Mouse (Mus musculus): ENCODE data around the gene Cilp2. TPM values are rescaled to one million over a fixed set of nuclear protein-coding genes. Genes with fewer than 3 reads are reported as not detected.

Cilp2 gene
- polyA plus RNA-seq (2015; fragmentation: Nextera tagmentation; extraction: Ambion mirVana), result 0.29 and 0.47 TPM in 2 replicates

- WGBS, result 2% methylated on average over 59 of the region's 60 CpGs
- H3K27ac ChIP-seq (ENCODE audit: low read length), result no peak within 1 kb of the TSS
- H3K4me2 ChIP-seq (ENCODE audit: low read depth, low read length), result peak within 1 kb of the TSS; percentile 61
- H3K9ac ChIP-seq (ENCODE audit: low read length), result peak within 1 kb of the TSS; percentile 46
- no peak for ATAC-seq (replicated peaks; ENCODE audit: extremely low read depth, insufficient read depth, low FRiP score)
- H3K27me3 ChIP-seq (ENCODE audit: control insufficient read depth, insufficient read depth, low read length), result peaks cover 80% of the 10 kb centered on the region
- H3K4me3 ChIP-seq (ENCODE audit: low read length), result peak within 1 kb of the TSS; percentile 47
- no peaks in the 10 kb centered on the region for H3K36me3 ChIP-seq (ENCODE audit: control insufficient read depth, insufficient read depth)
- peaks cover 25% of the 10 kb centered on the region for H3K4me1 ChIP-seq (ENCODE audit: control insufficient read depth, insufficient read depth, low read length)
- H3K9me3 ChIP-seq (replicated peaks; ENCODE audit: control insufficient read depth, low read length), result no peaks in the 10 kb centered on the region
Measured at GRCm38 (mm10) chr8:69887289-69888243, at the start of gene Cilp2. Gene Cilp2 (minus strand): TSS chr8:69887687.

DNA sequence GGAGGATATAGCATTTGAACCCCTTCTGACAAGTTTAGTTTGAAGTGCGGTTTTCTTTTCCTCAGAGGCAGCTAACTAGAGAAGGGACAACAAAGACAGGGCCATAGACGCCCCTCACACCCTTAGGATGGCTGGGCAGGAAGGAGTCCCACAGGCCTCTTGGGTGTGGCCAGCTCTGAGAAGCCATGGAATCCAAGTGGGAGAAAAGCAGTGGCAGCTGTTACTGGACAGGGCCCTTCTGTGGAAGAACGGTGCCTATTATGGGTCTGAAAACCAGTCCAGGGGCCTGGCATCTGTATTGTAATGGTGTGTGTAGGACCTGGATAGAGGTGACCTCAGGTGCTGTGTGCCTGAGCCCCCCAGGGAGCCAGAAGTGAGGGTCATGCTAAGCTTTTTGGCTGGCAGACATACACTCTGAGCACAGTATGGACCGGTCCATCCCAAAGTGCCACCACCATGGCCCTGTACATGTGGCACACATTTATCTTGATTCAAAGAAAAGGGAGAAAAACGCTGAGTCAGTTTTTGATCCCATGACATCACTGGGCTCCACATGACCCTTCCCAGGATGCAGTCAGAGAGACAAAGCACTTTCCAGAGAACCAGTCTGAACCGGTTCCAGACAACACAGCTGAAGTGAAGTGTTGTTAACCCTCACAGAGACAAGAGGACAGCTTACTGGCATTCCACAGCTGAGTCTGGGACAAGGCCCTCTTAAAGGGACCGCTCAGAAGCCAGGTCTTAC is 48.7 kb upstream of the Cilp2 start:
- H3K4me3 ChIP-seq (ENCODE audit: low read length), result no peak overlapping the region
- WGBS, result 37% methylated on average over 7 of the region's 7 CpGs
- peak; percentile 89 for ATAC-seq (replicated peaks; ENCODE audit: extremely low read depth, insufficient read depth, low FRiP score)
- peaks cover 52% of the 10 kb centered on the region for H3K4me1 ChIP-seq (ENCODE audit: control insufficient read depth, insufficient read depth, low read length)
- no peaks in the 10 kb centered on the region for H3K27me3 ChIP-seq (ENCODE audit: control insufficient read depth, insufficient read depth, low read length)
- H3K36me3 ChIP-seq (ENCODE audit: control insufficient read depth, insufficient read depth), result 0 out of 2 replicates have a peak, but pooled peaks cover 3% of the 10 kb centered on the region
- H3K9ac ChIP-seq (ENCODE audit: low read length), result peak overlapping the region; percentile 57
- no peaks in the 10 kb centered on the region for H3K9me3 ChIP-seq (replicated peaks; ENCODE audit: control insufficient read depth, low read length)
- H3K4me2 ChIP-seq (ENCODE audit: low read depth, low read length), result peak overlapping the region; percentile 19; the same call in 1 of the 2 replicates
- H3K27ac ChIP-seq (ENCODE audit: low read length), result peak overlapping the region; percentile 94

- Histone ChIP-seq H3K27ac (ENCODE audit: low read length) (peak overlapping the region; percentile 94), H3K36me3 (ENCODE audit: control insufficient read depth, insufficient read depth) (0 out of 2 replicates have a peak, but pooled peaks cover 3% of the 10 kb centered on the region), H3K4me3 (ENCODE audit: low read length) (no peak overlapping the region), H3K9me3 (replicated peaks; ENCODE audit: control insufficient read depth, low read length) (no peaks in the 10 kb centered on the region), H3K4me1 (ENCODE audit: control insufficient read depth, insufficient read depth, low read length) (peaks cover 51% of the 10 kb centered on the region), H3K9ac (ENCODE audit: low read length) (no peak overlapping the region), H3K27me3 (ENCODE audit: control insufficient read depth, insufficient read depth, low read length) (no peaks in the 10 kb centered on the region), H3K4me2 (ENCODE audit: low read depth, low read length) (no peak overlapping the region)
- 86% methylated on average over 3 of the region's 3 CpGs for WGBS
- no peak for ATAC-seq (replicated peaks; ENCODE audit: extremely low read depth, insufficient read depth, low FRiP score)
Measured at GRCm38 (mm10) chr8:69935431-69935830, 47.9 kb upstream of the Cilp2 start.

DNA sequence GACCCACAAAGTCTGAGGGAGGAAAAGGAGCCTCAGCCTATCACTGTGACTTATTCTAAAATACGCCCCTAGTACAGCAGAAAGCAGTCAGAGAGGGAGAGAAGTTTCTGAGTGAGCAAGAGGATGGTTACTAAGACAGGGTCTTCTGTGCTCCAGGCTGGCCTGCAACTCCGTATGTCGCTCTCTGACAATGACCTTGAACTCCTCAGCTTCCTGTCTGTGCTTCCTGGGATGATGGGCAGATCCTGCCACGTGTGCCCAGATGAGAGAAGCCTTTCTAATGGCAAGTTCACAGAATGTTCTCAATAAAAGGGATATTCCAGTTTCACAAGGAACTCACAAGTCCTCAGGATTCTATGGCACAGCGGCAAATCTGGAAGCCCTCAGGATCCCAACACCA is 47.1 kb upstream of the Cilp2 start:
- ATAC-seq (replicated peaks; ENCODE audit: extremely low read depth, insufficient read depth, low FRiP score), result no peak
- 0 out of 2 replicates have a peak, but pooled peaks cover 3% of the 10 kb centered on the region for H3K36me3 ChIP-seq (ENCODE audit: control insufficient read depth, insufficient read depth)
- 0 out of 2 replicates have a peak overlapping the region, but pooled peaks have one; percentile 17 for H3K9ac ChIP-seq (ENCODE audit: low read length)
- H3K4me1 ChIP-seq (ENCODE audit: control insufficient read depth, insufficient read depth, low read length), result peaks cover 42% of the 10 kb centered on the region
- no peaks in the 10 kb centered on the region for H3K27me3 ChIP-seq (ENCODE audit: control insufficient read depth, insufficient read depth, low read length)
- H3K9me3 ChIP-seq (replicated peaks; ENCODE audit: control insufficient read depth, low read length), result no peaks in the 10 kb centered on the region
- no peak overlapping the region for H3K27ac ChIP-seq (ENCODE audit: low read length)
- 73% methylated on average over 5 of the region's 5 CpGs for WGBS
- no peak overlapping the region for H3K4me2 ChIP-seq (ENCODE audit: low read depth, low read length)
- H3K4me3 ChIP-seq (ENCODE audit: low read length), result no peak overlapping the region

DNA sequence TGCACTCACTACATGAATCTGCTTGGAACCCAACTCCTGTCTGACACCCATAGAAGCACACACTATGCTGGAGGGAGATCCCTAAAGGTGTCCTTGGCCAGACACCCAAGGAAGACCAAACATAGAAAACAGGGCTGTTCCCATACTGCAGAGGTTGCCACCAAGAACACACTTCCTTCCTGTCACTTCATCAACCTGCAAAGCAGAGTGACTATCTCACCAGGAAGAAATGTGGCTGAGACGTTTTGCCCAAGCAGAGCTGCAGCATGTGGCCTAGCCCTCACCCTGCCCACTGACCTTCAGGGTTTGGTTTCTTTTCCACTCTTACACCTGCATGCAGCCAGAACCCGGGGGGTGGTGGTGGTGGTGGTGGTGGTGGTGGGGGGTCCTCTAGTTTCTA is 46.3 kb upstream of the Cilp2 start:
- no peaks in the 10 kb centered on the region for H3K27me3 ChIP-seq (ENCODE audit: control insufficient read depth, insufficient read depth, low read length)
- ATAC-seq (replicated peaks; ENCODE audit: extremely low read depth, insufficient read depth, low FRiP score), result no peak
- no peak overlapping the region for H3K9ac ChIP-seq (ENCODE audit: low read length)
- no peaks in the 10 kb centered on the region for H3K9me3 ChIP-seq (replicated peaks; ENCODE audit: control insufficient read depth, low read length)
- H3K27ac ChIP-seq (ENCODE audit: low read length), result no peak overlapping the region
- H3K36me3 ChIP-seq (ENCODE audit: control insufficient read depth, insufficient read depth), result 0 out of 2 replicates have a peak, but pooled peaks cover 3% of the 10 kb centered on the region
- H3K4me3 ChIP-seq (ENCODE audit: low read length), result no peak overlapping the region
- H3K4me2 ChIP-seq (ENCODE audit: low read depth, low read length), result no peak overlapping the region
- H3K4me1 ChIP-seq (ENCODE audit: control insufficient read depth, insufficient read depth, low read length), result peaks cover 36% of the 10 kb centered on the region
- WGBS, result 50% methylated on average over 2 of the region's 2 CpGs

GRCm38 (mm10) chr8:69926901-69927300 is 39.4 kb upstream of the Cilp2 start:
- Histone ChIP-seq H3K4me1 (ENCODE audit: control insufficient read depth, insufficient read depth, low read length) (peaks cover 6% of the 10 kb centered on the region; the same call in 1 of the 2 replicates), H3K27me3 (ENCODE audit: control insufficient read depth, insufficient read depth, low read length) (no peaks in the 10 kb centered on the region), H3K36me3 (ENCODE audit: control insufficient read depth, insufficient read depth) (no peaks in the 10 kb centered on the region), H3K4me2 (ENCODE audit: low read depth, low read length) (no peak overlapping the region), H3K9me3 (replicated peaks; ENCODE audit: control insufficient read depth, low read length) (no peaks in the 10 kb centered on the region), H3K4me3 (ENCODE audit: low read length) (no peak overlapping the region), H3K27ac (ENCODE audit: low read length) (no peak overlapping the region), H3K9ac (ENCODE audit: low read length) (no peak overlapping the region)
- no peak for ATAC-seq (replicated peaks; ENCODE audit: extremely low read depth, insufficient read depth, low FRiP score)

GRCm38 (mm10) chr8:69923986-69924385 is 36.5 kb upstream of the Cilp2 start:
- ATAC-seq (replicated peaks; ENCODE audit: extremely low read depth, insufficient read depth, low FRiP score), result no peak
- Histone ChIP-seq H3K4me2 (ENCODE audit: low read depth, low read length) (no peak overlapping the region), H3K27me3 (ENCODE audit: control insufficient read depth, insufficient read depth, low read length) (no peaks in the 10 kb centered on the region), H3K9me3 (replicated peaks; ENCODE audit: control insufficient read depth, low read length) (no peaks in the 10 kb centered on the region), H3K4me3 (ENCODE audit: low read length) (no peak overlapping the region), H3K27ac (ENCODE audit: low read length) (no peak overlapping the region), H3K36me3 (ENCODE audit: control insufficient read depth, insufficient read depth) (no peaks in the 10 kb centered on the region), H3K4me1 (ENCODE audit: control insufficient read depth, insufficient read depth, low read length) (peaks cover 19% of the 10 kb centered on the region), H3K9ac (ENCODE audit: low read length) (no peak overlapping the region)
- WGBS, result 29% methylated on average over 1 of the region's 1 CpGs

DNA sequence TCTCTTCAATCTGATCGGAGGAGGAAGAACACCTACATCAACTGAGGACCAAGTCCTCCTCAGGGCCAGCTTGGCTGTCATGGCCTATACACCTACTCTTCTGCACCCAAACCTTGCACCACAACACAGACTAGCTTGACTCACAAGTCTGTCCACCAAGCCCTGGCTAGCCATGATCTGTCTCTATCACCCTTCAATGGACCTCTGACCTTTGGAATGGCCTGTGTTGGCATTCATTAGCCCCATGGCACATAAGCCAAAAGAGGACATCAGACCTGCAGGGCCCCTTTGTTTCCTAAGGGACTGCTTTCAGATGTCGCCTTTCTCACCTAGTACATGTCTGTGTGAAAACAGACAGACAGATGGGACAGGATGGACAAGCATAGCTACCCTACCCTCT is 33.7 kb upstream of the Cilp2 start:
- peaks cover 11% of the 10 kb centered on the region for H3K36me3 ChIP-seq (ENCODE audit: control insufficient read depth, insufficient read depth)
- no peaks in the 10 kb centered on the region for H3K9me3 ChIP-seq (replicated peaks; ENCODE audit: control insufficient read depth, low read length)
- no peak overlapping the region for H3K4me2 ChIP-seq (ENCODE audit: low read depth, low read length)
- H3K4me3 ChIP-seq (ENCODE audit: low read length), result no peak overlapping the region
- no peak for ATAC-seq (replicated peaks; ENCODE audit: extremely low read depth, insufficient read depth, low FRiP score)
- peaks cover 23% of the 10 kb centered on the region for H3K4me1 ChIP-seq (ENCODE audit: control insufficient read depth, insufficient read depth, low read length)
- peak overlapping the region; percentile 62 for H3K27ac ChIP-seq (ENCODE audit: low read length)
- H3K27me3 ChIP-seq (ENCODE audit: control insufficient read depth, insufficient read depth, low read length), result no peaks in the 10 kb centered on the region
- H3K9ac ChIP-seq (ENCODE audit: low read length), result no peak overlapping the region
- 86% methylated on average over 2 of the region's 2 CpGs for WGBS

Measured in heart, embryonic 16.5 days (tissue).